Mouse (Mus musculus) 416B (cell line): ENCODE results near the gene Spats1.
A peak's percentile ranks its signal among the peaks of the same experiment; 100 is the strongest.
"Not testable (repeated sequence)": the region's sequence is repeated elsewhere in the genome, so short reads cannot be mapped to it uniquely, and the experiment has no call there.

ENCODE experiments used
- DNase-seq: peaks from one replicate; pipeline ENCODE4 v3.0.0; 2011; ENCODE audit warnings: low read depth

Spats1 gene

DNA sequence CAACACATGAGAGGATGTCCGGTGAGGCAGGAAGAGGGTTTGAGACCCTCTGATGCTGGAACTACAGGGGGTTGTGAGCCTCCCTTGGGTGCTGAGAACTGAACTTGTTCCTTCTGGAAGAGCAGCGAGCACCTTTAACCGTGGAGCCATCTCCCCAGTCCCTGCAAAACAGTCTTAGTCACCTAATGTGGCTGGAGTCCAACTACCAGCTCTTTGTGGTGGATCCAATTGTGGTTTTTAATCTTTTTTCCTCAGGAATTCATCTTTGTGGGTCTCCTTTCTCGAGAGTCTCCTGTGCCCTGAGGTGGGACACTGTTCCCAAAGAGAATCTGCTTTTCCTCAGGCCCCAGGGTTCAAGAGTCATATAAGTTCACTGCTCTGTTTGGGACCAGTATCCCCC is 29.3 kb downstream of the Spats1 start:
- DNase-seq = peak; percentile 61

GRCm38 (mm10) chr17:45434262-45434590 is 41.0 kb downstream of the Spats1 start:
- no peak for DNase-seq

- DNase-seq = peak; percentile 100
Measured at GRCm38 (mm10) chr17:45433419-45434261, 41.6 kb downstream of the Spats1 start, which contains the start of gene Cdc5l. Gene Cdc5l (minus strand): TSS chr17:45433737.

DNA sequence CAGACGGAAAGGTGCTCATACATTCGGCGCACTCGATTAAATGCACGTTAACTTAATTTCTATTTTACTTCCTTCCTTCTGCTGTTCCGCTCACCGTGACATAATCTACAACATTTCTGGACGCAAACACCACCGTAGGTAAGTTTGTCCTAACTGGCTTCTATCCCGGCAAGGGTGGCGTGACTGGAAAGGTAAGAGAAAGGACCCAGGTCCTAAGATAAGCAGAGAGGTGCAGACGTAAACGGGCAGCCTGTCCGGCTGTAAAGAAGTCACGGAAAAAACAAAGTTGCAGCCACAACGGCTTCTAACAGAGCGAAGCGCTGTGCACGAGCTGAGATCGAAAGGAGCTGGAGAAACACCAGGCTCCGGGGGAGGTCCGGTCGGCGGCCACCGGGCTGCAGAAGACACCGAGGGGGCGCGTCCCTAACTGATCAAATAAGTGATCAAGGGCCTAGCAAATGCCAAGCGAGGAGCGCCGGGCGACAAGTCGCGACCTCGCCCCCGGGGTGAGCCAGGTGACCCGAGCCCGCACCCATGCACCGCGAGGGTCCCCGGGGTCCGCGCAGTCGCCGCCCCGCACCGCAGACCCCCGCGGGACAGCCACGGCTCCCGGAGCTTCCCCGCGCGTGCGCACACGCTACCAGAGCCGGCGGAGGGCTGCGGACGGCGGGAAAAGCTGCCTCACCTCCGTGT is 42.4 kb downstream of the Spats1 start:
- peak; percentile 37 for DNase-seq

DNA sequence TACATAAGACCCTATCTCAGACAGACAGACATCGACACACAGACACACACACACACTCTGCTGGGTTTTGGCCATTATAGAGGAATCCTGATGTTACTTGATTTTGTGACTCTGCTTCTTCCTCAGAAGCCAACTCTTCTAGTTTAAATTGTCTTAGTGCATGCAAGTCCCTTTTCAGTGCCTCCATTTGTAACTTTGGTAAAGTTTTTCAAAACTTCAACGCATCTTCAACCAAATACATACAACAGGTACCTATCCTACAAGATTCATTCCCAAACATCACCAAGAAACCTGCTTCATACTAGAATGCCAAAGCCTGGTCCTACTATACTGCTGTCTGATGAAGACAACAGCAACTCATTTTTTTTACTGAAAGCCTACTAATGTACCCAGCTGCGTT is 43.2 kb downstream of the Spats1 start:
- no peak for DNase-seq

- no peak for DNase-seq
Measured at GRCm38 (mm10) chr17:45417387-45417786, 57.8 kb downstream of the Spats1 start.

DNA sequence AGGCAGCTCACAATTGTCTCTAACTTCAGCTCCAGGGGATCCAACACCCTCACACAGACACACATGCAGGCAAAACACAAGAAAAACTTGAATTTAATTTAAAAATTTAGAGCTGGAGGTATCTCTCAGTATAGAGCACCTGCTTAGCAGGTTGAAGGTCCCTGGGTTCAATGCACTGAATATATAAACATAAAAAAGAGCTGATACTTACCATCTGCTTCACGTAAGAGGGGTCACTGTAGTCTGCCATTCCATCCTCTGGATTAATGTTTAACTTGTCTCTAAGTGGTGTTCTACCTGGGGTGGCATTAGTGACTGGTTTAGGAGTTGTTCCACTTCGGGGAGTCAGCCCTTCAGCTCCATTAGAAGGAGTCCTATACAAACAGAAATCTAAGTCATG is 63.6 kb downstream of the Spats1 start:
- not testable (repeated sequence) for DNase-seq

DNA sequence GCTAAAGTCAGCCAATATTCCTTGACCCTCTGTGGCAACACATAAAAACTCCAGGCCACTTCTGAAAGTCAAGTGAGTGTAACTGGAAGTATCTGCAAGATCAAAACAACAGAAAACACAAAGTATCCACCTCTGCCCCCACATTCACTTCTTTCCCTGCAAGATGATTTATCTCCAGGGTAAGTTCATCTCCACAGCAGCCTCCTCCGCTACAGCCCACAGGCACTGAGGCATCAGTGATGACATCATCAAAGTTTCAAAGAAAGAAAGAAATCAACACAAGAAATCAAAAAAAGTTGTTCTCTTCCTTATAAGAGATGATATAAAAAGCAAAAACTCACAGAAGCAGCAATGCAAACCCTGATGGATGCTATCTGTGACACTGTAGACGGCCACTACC is 66.5 kb downstream of the Spats1 start:
- no peak for DNase-seq

- no peak for DNase-seq
Measured at GRCm38 (mm10) chr17:45406281-45406680, 68.9 kb downstream of the Spats1 start.

DNA sequence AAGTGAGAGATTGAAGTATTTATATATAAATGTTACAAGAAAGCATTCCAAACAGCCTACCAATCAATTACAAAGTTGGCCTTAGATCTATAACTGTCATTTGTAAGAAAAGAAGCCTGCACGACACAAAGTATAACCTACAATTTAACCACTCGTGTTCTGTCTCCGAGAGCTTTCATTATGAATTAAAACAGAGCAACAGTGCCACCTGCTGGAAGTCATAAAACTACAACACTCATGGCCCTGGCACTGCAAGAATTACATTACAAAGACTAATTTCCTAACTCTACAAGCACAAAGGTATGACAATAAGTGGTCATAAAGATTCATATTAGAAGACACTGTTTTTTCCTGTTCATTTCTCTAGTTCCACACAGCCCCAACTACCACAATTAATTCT is 72.0 kb downstream of the Spats1 start:
- DNase-seq = peak; percentile 78

- no peak for DNase-seq
Measured at GRCm38 (mm10) chr17:45402601-45403000, 72.6 kb downstream of the Spats1 start.

- DNase-seq = peak; percentile 18
Measured at GRCm38 (mm10) chr17:45402126-45402525, 73.1 kb downstream of the Spats1 start.

GRCm38 (mm10) chr17:45401126-45401905 is 73.9 kb downstream of the Spats1 start:
- peak; percentile 44 for DNase-seq

DNA sequence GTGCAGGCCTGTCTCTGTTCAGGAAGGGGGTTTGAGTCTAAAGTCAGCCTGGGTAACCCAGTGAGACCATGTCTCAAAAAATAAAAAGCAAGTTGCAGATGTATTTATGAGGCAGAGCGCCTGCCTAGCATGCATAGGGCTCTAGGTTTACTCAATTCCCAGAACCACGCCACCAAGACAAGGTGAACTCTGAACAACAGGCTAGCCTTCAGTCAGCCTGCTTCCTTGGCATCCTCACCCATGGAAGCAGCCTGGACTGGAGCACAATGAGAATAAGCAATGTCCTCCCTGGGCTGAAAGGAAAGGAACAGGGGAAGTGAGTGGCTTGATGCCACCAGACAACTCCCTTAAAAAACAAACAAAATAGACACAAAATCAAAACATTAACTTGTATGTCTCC is 77.2 kb downstream of the Spats1 start:
- no peak for DNase-seq

DNA sequence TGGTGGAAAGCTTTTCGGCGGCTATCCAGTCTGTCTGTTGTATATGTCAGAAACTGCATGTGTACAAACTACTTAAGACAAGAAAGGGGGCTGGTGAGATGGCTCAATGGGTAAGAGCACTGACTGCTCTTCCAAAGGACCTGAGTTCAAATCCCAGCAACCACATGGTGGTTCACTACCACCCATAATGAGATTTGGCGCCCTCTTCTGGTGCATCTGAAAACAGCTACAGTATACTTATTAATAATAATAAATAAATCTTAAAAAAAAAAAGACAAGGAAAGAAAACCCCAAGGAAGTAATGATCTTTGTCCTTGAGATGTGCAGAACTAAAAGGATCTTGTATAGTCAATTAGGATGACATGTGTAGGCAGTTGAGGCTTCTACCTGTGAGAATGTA is 77.7 kb downstream of the Spats1 start:
- peak; percentile 33 for DNase-seq

GRCm38 (mm10) chr17:45394612-45395011 is 80.6 kb downstream of the Spats1 start:
- peak; percentile 24 for DNase-seq

- no peak for DNase-seq
Measured at GRCm38 (mm10) chr17:45393765-45394164, 81.5 kb downstream of the Spats1 start.
